Mouse (Mus musculus) hindbrain, embryonic 16.5 days (tissue): ENCODE measurements at regions not wholly inside any gene's neighbourhood (a gene's known extent, or its start where the extent isn't known, plus 50 kb on each side); places are given as distances from the start of the nearest gene placed in this dataset.

Source experiments
- ATAC-seq: fragments of 200-750 bp; cut with Nextera tagmentation; 2 replicates; pipeline ENCODE4 v1.8.0; 2017; ENCODE audit warnings: moderate TSS enrichment, moderate library complexity
- H3K27ac ChIP-seq: fragments of 300-500 bp; sonication (generic); 2 replicates; pipeline ENCODE4 v1.5.1; 2014; ENCODE audit warnings: low read depth, mild to moderate bottlenecking, control low read depth, low read length, moderate library complexity
- H3K27me3 ChIP-seq: fragments of 300-500 bp; sonication (generic); replicated peaks from 2 replicates; pipeline ENCODE4 v1.6.1; 2014; ENCODE audit warnings: low read length; ENCODE audit not compliant: control insufficient read depth, insufficient read depth
- H3K36me3 ChIP-seq: fragments of 300-500 bp; sonication (generic); 2 replicates; pipeline ENCODE4 v1.6.1; 2014; ENCODE audit warnings: mild to moderate bottlenecking, low read length, moderate library complexity, mixed read lengths; ENCODE audit not compliant: control insufficient read depth, insufficient read depth
- H3K4me1 ChIP-seq: fragments of 300-500 bp; sonication (generic); 2 replicates; pipeline ENCODE4 v1.6.1; 2014; ENCODE audit warnings: low read depth, low read length; ENCODE audit not compliant: control insufficient read depth, insufficient read depth
- H3K4me2 ChIP-seq: fragments of 300-500 bp; sonication (generic); 2 replicates; pipeline ENCODE4 v1.6.1; 2014; ENCODE audit warnings: mild to moderate bottlenecking, low read length, control low read depth, moderate library complexity
- H3K4me3 ChIP-seq: fragments of 300-500 bp; sonication (generic); 2 replicates; pipeline ENCODE4 v1.5.1; 2014; ENCODE audit warnings: mild to moderate bottlenecking, low read length, control low read depth, moderate library complexity
- H3K9ac ChIP-seq: fragments of 300-500 bp; sonication (generic); 2 replicates; pipeline ENCODE4 v1.6.1; 2014; ENCODE audit warnings: low read depth, mild to moderate bottlenecking, control low read depth, low read length, moderate library complexity
- H3K9me3 ChIP-seq: fragments of 300-500 bp; sonication (generic); 2 replicates; pipeline ENCODE4 v1.6.1; 2014; ENCODE audit warnings: mild to moderate bottlenecking, low read length, moderate library complexity; ENCODE audit not compliant: control insufficient read depth
- WGBS: fragments of 180-500 bp; shearing (Covaris S2); extraction: QIAGEN DNeasy Blood & Tissue Kit; methylation state at CpG from one replicate; pipeline ENCODE4 v1.1.7; 2014; 5-methylcytosine and 5-hydroxymethylcytosine counted together

DNA sequence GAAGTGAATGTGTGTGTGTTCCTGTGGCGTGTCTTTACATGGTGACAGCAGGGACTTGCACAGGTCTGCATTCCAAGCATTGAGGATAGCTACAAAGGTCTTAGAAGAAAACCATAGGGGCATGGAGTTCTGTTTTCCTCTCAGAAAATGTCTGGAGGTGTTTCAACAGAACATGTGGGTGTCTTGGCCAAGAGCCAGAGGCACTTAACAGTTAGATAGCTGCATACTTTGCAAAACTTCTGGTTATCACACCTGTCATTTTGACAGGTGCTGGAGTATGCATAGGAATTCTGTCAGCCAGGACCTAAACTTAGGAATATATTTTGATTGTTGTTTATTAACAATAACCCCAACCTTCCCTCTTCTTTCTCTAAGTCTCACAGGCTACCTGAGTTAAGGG is 350.9 kb upstream of the Tmem132c start:
- Histone ChIP-seq H3K4me1 (no peaks in the 10 kb centered on the region), H3K4me2 (no peak overlapping the region), H3K4me3 (no peak overlapping the region), H3K9me3 (no peaks in the 10 kb centered on the region), H3K27ac (no peak overlapping the region), H3K27me3 (no peaks in the 10 kb centered on the region), H3K9ac (no peak overlapping the region), H3K36me3 (no peaks in the 10 kb centered on the region)
- ATAC-seq, result no peak
- WGBS, result 66% methylated on average over 1 of the region's 1 CpGs

DNA sequence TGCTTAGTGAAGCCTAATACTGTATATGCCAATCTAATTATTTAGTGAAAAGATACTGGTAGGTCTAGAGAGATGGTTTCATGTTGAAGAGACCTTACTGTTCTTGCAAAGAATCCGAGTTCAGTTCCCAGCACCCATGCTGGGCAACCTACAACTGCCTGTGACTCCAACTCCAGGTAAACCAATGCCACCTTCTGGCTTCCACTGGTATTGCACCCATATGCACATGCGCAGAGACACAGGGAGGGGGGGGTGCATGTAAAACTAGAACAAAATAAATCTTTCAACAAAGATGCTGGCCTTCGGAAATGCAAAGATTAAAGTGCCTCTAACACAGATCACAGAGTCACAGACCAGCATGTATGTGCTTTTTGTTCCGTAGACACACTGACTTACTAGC is 348.5 kb upstream of the Tmem132c start:
- H3K4me2 ChIP-seq, result no peak overlapping the region
- no peak overlapping the region for H3K27ac ChIP-seq
- ATAC-seq, result no peak
- H3K9ac ChIP-seq, result no peak overlapping the region
- WGBS, result 88% methylated on average over 4 of the region's 4 CpGs
- H3K4me3 ChIP-seq, result no peak overlapping the region
- H3K36me3 ChIP-seq, result no peaks in the 10 kb centered on the region
- H3K27me3 ChIP-seq, result no peaks in the 10 kb centered on the region
- H3K4me1 ChIP-seq, result no peaks in the 10 kb centered on the region
- H3K9me3 ChIP-seq, result no peaks in the 10 kb centered on the region

DNA sequence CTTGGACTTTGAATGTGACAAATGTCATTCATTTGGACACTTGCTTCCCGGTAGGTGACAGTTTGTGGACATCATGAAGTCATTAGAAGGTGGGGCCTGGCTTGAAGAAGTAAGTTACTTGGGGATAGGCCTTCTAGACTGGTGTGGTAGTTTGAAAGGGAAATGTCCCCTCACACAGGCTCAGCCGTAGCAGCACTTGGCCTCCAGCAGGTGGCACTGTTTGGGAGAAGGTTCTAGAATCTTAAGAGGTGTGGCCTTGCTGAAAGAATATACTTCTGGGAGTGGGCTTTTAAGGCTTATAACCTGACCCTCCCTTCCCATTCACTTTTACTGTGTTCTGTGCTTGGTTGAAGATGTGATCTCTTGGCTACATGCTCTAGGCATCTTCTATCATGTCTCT is 331.5 kb upstream of the Tmem132c start:
- ATAC-seq, result no peak
- H3K4me3 ChIP-seq, result no peak overlapping the region
- 92% methylated on average over 2 of the region's 2 CpGs for WGBS
- H3K36me3 ChIP-seq, result no peaks in the 10 kb centered on the region
- H3K27ac ChIP-seq, result no peak overlapping the region
- H3K9me3 ChIP-seq, result no peaks in the 10 kb centered on the region
- no peak overlapping the region for H3K4me2 ChIP-seq
- no peaks in the 10 kb centered on the region for H3K4me1 ChIP-seq
- H3K9ac ChIP-seq, result no peak overlapping the region
- H3K27me3 ChIP-seq, result no peaks in the 10 kb centered on the region

DNA sequence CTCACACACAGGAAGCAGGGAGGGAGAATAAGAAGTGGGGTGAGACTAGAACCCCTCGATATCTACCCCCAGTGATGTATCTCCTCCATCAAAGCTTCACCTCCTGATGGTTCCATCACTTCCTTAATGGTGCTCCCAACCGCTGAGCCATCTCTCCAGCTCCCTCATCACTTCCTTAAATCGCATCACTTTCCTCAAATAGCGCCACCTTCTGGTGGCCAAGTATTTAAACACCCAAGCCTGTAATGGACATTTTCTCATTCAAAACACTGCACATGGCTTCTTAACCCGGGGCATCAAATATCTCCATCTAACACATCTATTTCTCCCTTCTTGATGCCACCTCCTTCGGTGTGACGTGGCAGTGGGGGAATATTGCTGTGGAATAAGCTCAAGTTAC is 324.3 kb upstream of the Tmem132c start:
- H3K4me2 ChIP-seq, result no peak overlapping the region
- H3K4me1 ChIP-seq, result no peaks in the 10 kb centered on the region; the same call in 1 of the 2 replicates
- H3K27ac ChIP-seq, result no peak overlapping the region
- no peaks in the 10 kb centered on the region for H3K27me3 ChIP-seq
- no peak for ATAC-seq
- H3K36me3 ChIP-seq, result no peaks in the 10 kb centered on the region
- H3K9ac ChIP-seq, result no peak overlapping the region
- peaks cover 2% of the 10 kb centered on the region; the same call in 1 of the 2 replicates for H3K9me3 ChIP-seq
- WGBS, result 76% methylated on average over 7 of the region's 7 CpGs
- H3K4me3 ChIP-seq, result no peak overlapping the region

DNA sequence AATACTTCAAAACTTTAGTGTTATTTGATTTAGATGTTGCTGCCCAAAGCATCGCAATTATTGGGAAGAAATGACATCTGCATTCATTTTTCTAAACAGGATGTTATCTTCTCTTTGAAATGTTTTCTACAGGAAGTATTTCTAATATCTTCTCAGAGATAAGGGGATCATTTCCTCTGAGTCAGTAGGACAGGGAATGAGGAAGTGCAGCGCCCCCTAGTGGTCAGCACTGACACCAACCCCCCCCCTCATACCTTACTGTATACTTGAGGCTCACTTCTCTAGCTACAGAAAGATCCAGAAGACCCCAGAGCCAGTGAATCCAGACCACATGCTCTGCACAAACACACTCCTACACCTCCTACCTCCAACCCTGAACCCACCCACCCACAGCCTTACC is 308.1 kb upstream of the Tmem132c start:
- H3K27me3 ChIP-seq, result no peaks in the 10 kb centered on the region
- H3K27ac ChIP-seq, result no peak overlapping the region
- H3K36me3 ChIP-seq, result no peaks in the 10 kb centered on the region
- no peak overlapping the region for H3K4me3 ChIP-seq
- 51% methylated on average over 2 of the region's 2 CpGs for WGBS
- no peaks in the 10 kb centered on the region for H3K4me1 ChIP-seq
- no peaks in the 10 kb centered on the region for H3K9me3 ChIP-seq
- no peak for ATAC-seq
- no peak overlapping the region for H3K9ac ChIP-seq
- no peak overlapping the region for H3K4me2 ChIP-seq

DNA sequence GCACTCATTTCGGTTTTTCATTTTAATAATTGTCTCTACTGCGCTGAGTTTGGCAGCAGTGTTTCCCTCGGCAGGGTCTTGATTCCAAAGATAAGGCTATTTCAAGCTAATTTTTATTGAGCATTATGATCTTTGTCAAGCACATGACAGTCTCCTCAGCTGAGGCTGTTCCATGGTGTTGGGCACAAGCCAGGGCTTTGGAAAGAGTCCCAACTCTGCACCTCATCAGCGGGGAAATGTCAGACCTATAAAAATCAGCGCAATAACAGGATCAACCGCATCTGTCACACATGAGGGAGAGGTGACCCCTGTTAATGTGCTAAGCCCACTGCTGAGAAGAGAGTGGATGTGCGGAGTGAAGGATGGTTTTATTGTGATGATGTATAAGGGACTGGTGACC is 296.7 kb upstream of the Tmem132c start:
- Histone ChIP-seq H3K9ac (no peak overlapping the region), H3K9me3 (no peaks in the 10 kb centered on the region), H3K27me3 (no peaks in the 10 kb centered on the region), H3K4me3 (no peak overlapping the region), H3K36me3 (no peaks in the 10 kb centered on the region), H3K4me2 (no peak overlapping the region), H3K27ac (no peak overlapping the region), H3K4me1 (no peaks in the 10 kb centered on the region)
- ATAC-seq, result no peak
- WGBS, result 59% methylated on average over 7 of the region's 7 CpGs

DNA sequence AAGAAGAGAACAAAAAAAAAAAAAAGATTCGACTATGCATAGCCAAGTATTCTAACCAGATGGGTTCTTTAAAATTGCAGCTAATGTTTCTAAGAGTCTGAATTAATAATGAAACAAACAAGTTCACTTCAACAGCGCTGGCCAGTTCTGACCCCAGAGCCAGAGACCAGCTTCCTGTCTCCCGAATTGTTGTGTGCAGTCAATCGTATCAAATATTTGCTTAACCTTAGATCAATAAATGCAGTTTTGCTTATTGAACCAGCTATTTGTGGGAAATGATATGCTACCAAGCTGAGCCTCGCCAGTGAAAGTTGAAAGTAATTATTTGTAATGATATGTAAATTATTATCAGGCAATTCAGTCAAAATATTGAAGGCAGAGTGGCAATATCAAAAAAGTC is 287.4 kb upstream of the Tmem132c start:
- 73% methylated on average over 5 of the region's 5 CpGs for WGBS
- ATAC-seq, result no peak

DNA sequence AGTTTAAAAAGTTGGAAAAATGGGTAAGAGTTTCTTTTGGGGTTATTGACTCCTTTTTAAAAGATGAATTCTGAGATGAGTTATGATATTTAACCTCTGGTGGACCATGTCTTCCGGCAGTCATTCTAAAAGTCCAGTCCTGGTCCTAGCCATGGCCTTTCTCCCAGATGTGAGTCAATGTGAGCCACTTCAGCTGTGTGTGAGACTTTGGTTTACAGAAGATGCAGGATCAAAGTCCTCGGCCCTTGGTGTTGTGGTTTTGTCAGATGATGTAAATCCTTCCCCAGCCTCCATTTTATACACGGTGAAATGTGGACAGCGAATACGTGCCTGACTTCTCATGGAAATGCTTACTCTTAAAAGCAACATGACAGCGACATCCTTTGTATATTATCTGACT is 287.0 kb upstream of the Tmem132c start:
- Histone ChIP-seq H3K4me3 (no peak overlapping the region), H3K27ac (no peak overlapping the region), H3K9me3 (no peaks in the 10 kb centered on the region), H3K4me2 (no peak overlapping the region), H3K9ac (no peak overlapping the region), H3K36me3 (no peaks in the 10 kb centered on the region), H3K27me3 (no peaks in the 10 kb centered on the region), H3K4me1 (no peaks in the 10 kb centered on the region)
- ATAC-seq, result no peak
- 90% methylated on average over 6 of the region's 6 CpGs for WGBS

More for the DNA sequence above, 287.4 kb upstream of the Tmem132c start:
- Histone ChIP-seq H3K4me2 (no peak overlapping the region), H3K36me3 (no peaks in the 10 kb centered on the region), H3K9ac (no peak overlapping the region), H3K27me3 (no peaks in the 10 kb centered on the region), H3K4me3 (no peak overlapping the region), H3K4me1 (no peaks in the 10 kb centered on the region), H3K9me3 (no peaks in the 10 kb centered on the region), H3K27ac (no peak overlapping the region)

DNA sequence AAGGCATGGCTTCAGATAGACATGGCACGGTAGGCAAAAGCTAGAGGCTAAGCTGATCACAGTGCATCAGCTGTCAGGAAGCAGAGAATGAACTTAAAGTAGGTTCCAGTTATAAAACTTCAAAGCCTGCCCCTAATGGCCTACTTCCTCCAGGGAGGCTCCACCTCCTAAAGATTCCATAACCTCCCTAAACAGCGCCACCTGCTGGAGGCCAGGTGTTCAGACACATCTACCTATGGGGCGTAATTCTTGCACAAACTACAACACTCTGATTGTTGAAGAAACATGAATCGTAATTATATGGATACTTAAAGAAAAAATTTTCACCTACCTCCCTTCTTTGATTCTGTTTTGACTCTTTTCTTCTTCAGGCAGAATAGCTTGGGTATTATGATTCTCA is 277.0 kb upstream of the Tmem132c start:
- H3K4me1 ChIP-seq, result no peaks in the 10 kb centered on the region
- 87% methylated on average over 4 of the region's 4 CpGs for WGBS
- no peak for ATAC-seq
- H3K9ac ChIP-seq, result no peak overlapping the region
- H3K9me3 ChIP-seq, result no peaks in the 10 kb centered on the region
- H3K27ac ChIP-seq, result no peak overlapping the region
- no peak overlapping the region for H3K4me3 ChIP-seq
- no peak overlapping the region for H3K4me2 ChIP-seq
- no peaks in the 10 kb centered on the region for H3K27me3 ChIP-seq
- H3K36me3 ChIP-seq, result no peaks in the 10 kb centered on the region

DNA sequence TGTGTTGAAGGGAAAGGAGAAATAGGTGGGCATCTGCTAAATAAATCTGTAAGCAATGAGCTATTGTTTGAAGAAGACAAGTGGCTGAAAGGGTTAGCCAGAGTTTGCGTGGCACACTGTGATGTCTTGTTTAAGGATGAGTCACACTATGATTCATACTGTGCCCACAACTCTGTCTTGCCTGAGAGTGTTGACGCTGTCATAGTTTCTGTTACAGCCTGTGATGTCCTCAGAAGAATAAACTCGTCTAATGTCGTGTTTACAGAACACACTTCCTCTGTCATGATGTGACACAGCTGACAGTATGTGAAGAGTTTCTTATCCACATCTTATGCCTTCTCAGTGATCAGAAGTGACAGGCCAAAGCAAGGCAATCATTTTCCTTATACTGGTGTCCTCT is 274.5 kb upstream of the Tmem132c start:
- Histone ChIP-seq H3K9ac (no peak overlapping the region), H3K4me2 (no peak overlapping the region), H3K36me3 (no peaks in the 10 kb centered on the region), H3K4me1 (no peaks in the 10 kb centered on the region), H3K9me3 (no peaks in the 10 kb centered on the region), H3K27me3 (no peaks in the 10 kb centered on the region), H3K27ac (no peak overlapping the region), H3K4me3 (no peak overlapping the region)
- 78% methylated on average over 4 of the region's 4 CpGs for WGBS
- no peak for ATAC-seq
